Mouse (Mus musculus): Measurements from ENCODE around the gene Bach2. TPM values are rescaled to one million over a fixed set of nuclear protein-coding genes. Genes with fewer than 3 reads are reported as not detected.

Gene Bach2
- polyA plus RNA-seq, 1 experiment from 2014 or later = 29.9 TPM

GRCm38 (mm10) chr4:32235920-32236705 is 2.5 kb upstream of the Bach2 start:
- Histone ChIP-seq H3K27me3 (ENCODE audit: control insufficient read depth, insufficient read depth, low read length) (no peaks in the 10 kb centered on the region), H3K4me3 (ENCODE audit: low read depth, low read length) (no peak overlapping the region), H3K9ac (ENCODE audit: low read length) (no peak overlapping the region), H3K27ac (ENCODE audit: low read depth, low read length) (no peak overlapping the region), H3K4me2 (ENCODE audit: low read depth) (no peak overlapping the region), H3K9me3 (ENCODE audit: control insufficient read depth, low read length) (no peaks in the 10 kb centered on the region), H3K4me1 (ENCODE audit: control insufficient read depth, insufficient read depth, low read length) (peaks cover 10% of the 10 kb centered on the region), H3K36me3 (ENCODE audit: control insufficient read depth, insufficient read depth, low read length) (no peaks in the 10 kb centered on the region)
- DNase-seq (ENCODE audit: low spot score) (no peak), ATAC-seq (ENCODE audit: insufficient read depth, low FRiP score, low TSS enrichment) (no peak)
- WGBS = 48% methylated on average over 16 of the region's 16 CpGs

- Histone ChIP-seq H3K4me1 (ENCODE audit: control insufficient read depth, insufficient read depth, low read length) (peaks cover 26% of the 10 kb centered on the region), H3K9me3 (ENCODE audit: control insufficient read depth, low read length) (no peaks in the 10 kb centered on the region), H3K27me3 (ENCODE audit: control insufficient read depth, insufficient read depth, low read length) (no peaks in the 10 kb centered on the region), H3K4me2 (ENCODE audit: low read depth) (peak overlapping the region; percentile 84), H3K36me3 (ENCODE audit: control insufficient read depth, insufficient read depth, low read length) (no peaks in the 10 kb centered on the region), H3K4me3 (ENCODE audit: low read depth, low read length) (peak overlapping the region; percentile 94), H3K9ac (ENCODE audit: low read length) (peak overlapping the region; percentile 98), H3K27ac (ENCODE audit: low read depth, low read length) (peak overlapping the region; percentile 100)
- WGBS = under 1% methylated on average over 63 of the region's 100 CpGs
- DNase-seq (ENCODE audit: low spot score) = peak; percentile 85
- ATAC-seq (ENCODE audit: insufficient read depth, low FRiP score, low TSS enrichment) = peak; percentile 70
Measured at GRCm38 (mm10) chr4:32238921-32239748, 531 bp downstream of the Bach2 start.

DNA sequence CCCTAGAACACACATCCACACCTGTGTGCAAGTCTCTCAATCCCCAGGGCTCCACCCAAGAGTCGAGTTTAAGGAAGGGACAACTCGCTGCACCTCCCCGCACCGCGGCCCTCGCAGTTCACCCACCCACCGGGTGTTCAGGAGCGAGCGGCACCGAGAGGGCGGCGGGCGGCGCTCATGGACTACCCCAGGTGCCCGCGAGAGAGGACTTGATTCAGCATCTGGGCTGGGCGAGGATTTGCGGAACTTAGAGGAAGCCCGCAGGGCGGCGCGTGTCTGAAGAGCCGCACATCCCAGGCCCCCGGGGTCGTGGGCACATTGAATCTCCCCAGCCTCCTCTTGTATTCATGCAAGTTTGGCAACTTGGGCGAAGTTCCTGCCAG is 1.1 kb downstream of the Bach2 start:
- H3K4me2 ChIP-seq (ENCODE audit: low read depth) = peak overlapping the region; percentile 84
- peaks cover 26% of the 10 kb centered on the region for H3K4me1 ChIP-seq (ENCODE audit: control insufficient read depth, insufficient read depth, low read length)
- no peaks in the 10 kb centered on the region for H3K27me3 ChIP-seq (ENCODE audit: control insufficient read depth, insufficient read depth, low read length)
- H3K9ac ChIP-seq (ENCODE audit: low read length) = peak overlapping the region; percentile 98
- H3K27ac ChIP-seq (ENCODE audit: low read depth, low read length) = peak overlapping the region; percentile 100
- H3K36me3 ChIP-seq (ENCODE audit: control insufficient read depth, insufficient read depth, low read length) = no peaks in the 10 kb centered on the region
- WGBS = 2% methylated on average over 24 of the region's 26 CpGs
- no peaks in the 10 kb centered on the region for H3K9me3 ChIP-seq (ENCODE audit: control insufficient read depth, low read length)
- ATAC-seq (ENCODE audit: insufficient read depth, low FRiP score, low TSS enrichment) = peak; percentile 25
- peak overlapping the region; percentile 94 for H3K4me3 ChIP-seq (ENCODE audit: low read depth, low read length)
- DNase-seq (ENCODE audit: low spot score) = peak; percentile 77

DNA sequence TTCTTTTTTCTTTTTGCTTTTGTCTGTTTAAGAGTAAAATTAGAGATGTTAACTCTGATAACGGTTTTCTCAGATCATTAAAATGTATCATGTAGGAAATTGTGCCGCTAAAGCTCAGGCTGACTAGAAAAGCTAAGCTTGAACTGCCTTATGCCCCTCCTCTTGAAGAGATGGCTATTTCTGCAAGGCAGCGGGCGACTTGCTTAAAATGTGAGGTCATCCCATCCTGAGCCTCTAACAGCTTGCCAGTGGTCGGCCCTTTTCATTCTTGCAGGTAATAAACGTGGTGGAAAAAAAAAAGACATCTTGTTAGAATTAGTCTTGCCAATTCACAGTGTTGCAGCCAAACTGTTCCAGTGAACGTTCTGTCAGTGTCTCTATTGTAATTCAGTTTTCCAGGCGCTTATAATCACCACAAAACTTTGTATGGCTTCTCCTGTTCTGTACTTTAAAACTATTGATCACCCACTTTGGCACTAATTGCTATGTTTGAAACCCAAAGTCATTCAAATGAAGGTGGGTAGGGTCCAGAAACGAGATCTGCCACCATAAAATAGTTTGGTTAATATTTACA is 1.9 kb downstream of the Bach2 start:
- Histone ChIP-seq H3K9ac (ENCODE audit: low read length) (peak overlapping the region; percentile 98), H3K4me3 (ENCODE audit: low read depth, low read length) (peak overlapping the region; percentile 94), H3K9me3 (ENCODE audit: control insufficient read depth, low read length) (no peaks in the 10 kb centered on the region), H3K27ac (ENCODE audit: low read depth, low read length) (peak overlapping the region; percentile 100), H3K4me2 (ENCODE audit: low read depth) (peak overlapping the region; percentile 84), H3K36me3 (ENCODE audit: control insufficient read depth, insufficient read depth, low read length) (no peaks in the 10 kb centered on the region), H3K4me1 (ENCODE audit: control insufficient read depth, insufficient read depth, low read length) (peaks cover 26% of the 10 kb centered on the region), H3K27me3 (ENCODE audit: control insufficient read depth, insufficient read depth, low read length) (no peaks in the 10 kb centered on the region)
- ATAC-seq (ENCODE audit: insufficient read depth, low FRiP score, low TSS enrichment) (no peak), DNase-seq (ENCODE audit: low spot score) (no peak)
- 6% methylated on average over 9 of the region's 9 CpGs for WGBS

DNA sequence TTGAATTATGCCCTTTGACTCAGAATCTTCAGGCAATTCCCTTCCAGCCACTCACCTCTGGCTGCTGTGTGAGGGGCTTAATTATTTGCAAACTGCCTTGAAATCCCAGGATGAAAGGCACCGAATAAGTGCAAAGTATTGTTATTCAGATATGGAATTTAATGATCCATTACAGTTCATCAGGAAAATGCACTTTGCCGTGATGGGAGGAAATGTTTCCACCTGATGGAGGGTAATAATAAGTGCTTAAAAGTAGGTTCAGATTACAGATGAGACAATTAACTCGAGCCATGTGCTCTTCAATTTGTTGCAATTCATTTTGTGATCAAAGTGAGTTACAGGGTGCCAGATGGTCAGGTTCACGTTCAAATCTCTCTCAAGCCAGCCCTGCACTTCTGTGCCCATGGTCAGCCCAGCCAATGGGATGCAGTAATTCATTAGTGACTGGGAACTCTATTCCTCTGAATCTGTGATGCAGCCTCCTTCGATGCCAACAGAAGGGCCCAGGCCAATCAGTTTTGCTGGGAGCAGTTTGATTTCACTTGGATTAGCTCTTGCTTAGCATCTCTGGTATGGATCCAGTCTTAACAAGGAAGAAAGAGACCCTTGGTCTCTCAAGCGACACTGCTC is 2.9 kb downstream of the Bach2 start:
- 18% methylated on average over 6 of the region's 6 CpGs for WGBS
- peak overlapping the region; percentile 54 for H3K27ac ChIP-seq (ENCODE audit: low read depth, low read length)
- no peaks in the 10 kb centered on the region for H3K36me3 ChIP-seq (ENCODE audit: control insufficient read depth, insufficient read depth, low read length)
- peak overlapping the region; percentile 84 for H3K4me2 ChIP-seq (ENCODE audit: low read depth)
- H3K4me1 ChIP-seq (ENCODE audit: control insufficient read depth, insufficient read depth, low read length) = peaks cover 26% of the 10 kb centered on the region
- peak overlapping the region; percentile 94 for H3K4me3 ChIP-seq (ENCODE audit: low read depth, low read length)
- H3K27me3 ChIP-seq (ENCODE audit: control insufficient read depth, insufficient read depth, low read length) = no peaks in the 10 kb centered on the region
- peak; percentile 24 for DNase-seq (ENCODE audit: low spot score)
- no peaks in the 10 kb centered on the region for H3K9me3 ChIP-seq (ENCODE audit: control insufficient read depth, low read length)
- H3K9ac ChIP-seq (ENCODE audit: low read length) = peak overlapping the region; percentile 36
- no peak for ATAC-seq (ENCODE audit: insufficient read depth, low FRiP score, low TSS enrichment)

DNA sequence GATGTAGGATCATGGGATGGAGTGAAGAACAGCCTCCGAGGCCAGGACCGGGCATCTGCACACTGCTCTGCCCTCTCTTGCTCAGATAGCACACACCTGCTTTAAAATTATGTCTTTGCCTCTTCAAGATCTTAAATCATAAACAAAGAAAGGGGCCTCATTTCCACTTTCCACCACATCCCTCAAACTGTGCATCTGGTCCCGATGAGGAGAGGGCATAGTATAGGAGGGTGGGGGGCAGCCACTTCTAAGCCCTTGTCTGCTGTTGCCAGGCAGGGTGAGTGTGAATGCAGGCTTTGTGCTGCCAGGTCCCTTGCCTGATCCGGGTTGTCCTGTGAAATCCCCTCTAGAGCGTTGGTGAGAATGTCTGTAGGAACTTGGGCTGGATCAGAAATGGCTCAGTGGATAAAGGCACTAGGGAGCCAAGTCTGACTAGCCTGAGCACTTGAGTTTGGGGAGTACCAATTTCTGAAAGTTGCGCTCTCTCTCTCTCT is 3.6 kb downstream of the Bach2 start:
- no peaks in the 10 kb centered on the region for H3K9me3 ChIP-seq (ENCODE audit: control insufficient read depth, low read length)
- H3K4me3 ChIP-seq (ENCODE audit: low read depth, low read length) = peak overlapping the region; percentile 3; the same call in 1 of the 2 replicates
- no peaks in the 10 kb centered on the region for H3K36me3 ChIP-seq (ENCODE audit: control insufficient read depth, insufficient read depth, low read length)
- H3K4me1 ChIP-seq (ENCODE audit: control insufficient read depth, insufficient read depth, low read length) = peaks cover 32% of the 10 kb centered on the region
- WGBS = 41% methylated on average over 6 of the region's 6 CpGs
- peak overlapping the region; percentile 84 for H3K4me2 ChIP-seq (ENCODE audit: low read depth)
- no peak for DNase-seq (ENCODE audit: low spot score)
- H3K27me3 ChIP-seq (ENCODE audit: control insufficient read depth, insufficient read depth, low read length) = no peaks in the 10 kb centered on the region
- ATAC-seq (ENCODE audit: insufficient read depth, low FRiP score, low TSS enrichment) = no peak
- H3K9ac ChIP-seq (ENCODE audit: low read length) = peak overlapping the region; percentile 5; the same call in 1 of the 2 replicates
- peak overlapping the region; percentile 53 for H3K27ac ChIP-seq (ENCODE audit: low read depth, low read length)

DNA sequence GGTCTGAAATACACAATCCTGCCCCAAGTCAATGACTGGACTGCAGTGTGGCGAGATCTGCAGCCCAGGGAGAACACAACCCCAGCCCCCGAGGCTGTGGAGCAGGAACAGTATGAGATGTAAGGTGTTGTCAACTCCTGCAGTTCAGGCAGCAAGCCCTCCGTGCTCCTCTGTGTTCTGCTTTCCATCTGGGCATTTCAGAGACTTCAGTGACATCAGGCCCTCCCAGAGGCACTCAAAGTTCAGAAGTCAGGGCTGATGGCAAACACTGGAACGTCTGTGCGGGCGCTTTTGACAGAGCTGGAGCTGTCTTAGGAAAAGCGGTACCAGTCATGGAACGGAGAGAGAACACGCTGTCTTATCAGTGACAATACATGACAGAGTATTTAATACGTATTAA is 4.9 kb downstream of the Bach2 start:
- no peak for ATAC-seq (ENCODE audit: insufficient read depth, low FRiP score, low TSS enrichment)

DNA sequence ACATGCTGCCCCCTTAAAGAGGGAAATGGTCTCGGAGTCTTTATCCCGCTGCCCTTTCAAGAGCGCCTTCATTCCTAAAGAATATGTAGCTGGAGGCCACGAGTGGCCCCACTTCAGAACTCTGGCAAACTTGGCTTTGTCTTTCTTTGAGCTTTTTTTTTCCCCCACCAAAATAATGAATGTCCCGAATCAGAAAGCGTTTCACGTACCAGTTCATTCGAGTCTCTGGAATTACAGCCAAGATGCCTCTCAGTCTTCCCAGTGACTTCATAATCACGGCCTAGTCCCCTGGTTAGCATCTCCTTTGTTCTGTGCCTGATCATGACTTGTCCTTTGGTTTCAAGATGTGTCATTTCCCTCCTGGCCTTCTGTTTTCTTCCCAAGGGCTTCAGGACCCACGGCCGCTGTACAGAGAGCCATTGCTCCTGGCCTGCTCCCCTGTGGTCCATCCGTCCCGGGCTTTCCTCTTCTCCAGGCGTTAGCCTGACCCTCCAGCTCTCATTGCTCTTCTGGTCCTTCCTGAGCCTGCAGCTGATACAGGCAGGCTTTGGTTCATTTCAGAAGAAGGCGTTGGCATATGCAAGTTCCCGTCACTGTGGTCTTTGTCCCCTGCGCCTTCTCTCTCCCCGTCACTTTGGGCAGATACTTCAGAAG is 5.6 kb downstream of the Bach2 start:
- no peak overlapping the region for H3K4me2 ChIP-seq (ENCODE audit: low read depth)
- H3K9ac ChIP-seq (ENCODE audit: low read length) = no peak overlapping the region
- peak; percentile 33 for DNase-seq (ENCODE audit: low spot score)
- 53% methylated on average over 18 of the region's 18 CpGs for WGBS
- H3K27ac ChIP-seq (ENCODE audit: low read depth, low read length) = 0 out of 2 replicates have a peak overlapping the region, but pooled peaks have one; percentile 3
- no peak overlapping the region for H3K4me3 ChIP-seq (ENCODE audit: low read depth, low read length)
- H3K9me3 ChIP-seq (ENCODE audit: control insufficient read depth, low read length) = no peaks in the 10 kb centered on the region
- no peaks in the 10 kb centered on the region for H3K27me3 ChIP-seq (ENCODE audit: control insufficient read depth, insufficient read depth, low read length)
- no peak for ATAC-seq (ENCODE audit: insufficient read depth, low FRiP score, low TSS enrichment)
- no peaks in the 10 kb centered on the region for H3K36me3 ChIP-seq (ENCODE audit: control insufficient read depth, insufficient read depth, low read length)
- peaks cover 40% of the 10 kb centered on the region for H3K4me1 ChIP-seq (ENCODE audit: control insufficient read depth, insufficient read depth, low read length)

More for the DNA sequence above, 4.9 kb downstream of the Bach2 start:
- DNase-seq (ENCODE audit: low spot score) = peak; percentile 46
- H3K27me3 ChIP-seq (ENCODE audit: control insufficient read depth, insufficient read depth, low read length) = no peaks in the 10 kb centered on the region
- no peaks in the 10 kb centered on the region for H3K9me3 ChIP-seq (ENCODE audit: control insufficient read depth, low read length)
- no peaks in the 10 kb centered on the region for H3K36me3 ChIP-seq (ENCODE audit: control insufficient read depth, insufficient read depth, low read length)
- H3K27ac ChIP-seq (ENCODE audit: low read depth, low read length) = peak overlapping the region; percentile 64; the same call in 1 of the 2 replicates
- 0 out of 2 replicates have a peak overlapping the region, but pooled peaks have one; percentile 7 for H3K4me2 ChIP-seq (ENCODE audit: low read depth)
- H3K4me3 ChIP-seq (ENCODE audit: low read depth, low read length) = no peak overlapping the region
- peaks cover 34% of the 10 kb centered on the region for H3K4me1 ChIP-seq (ENCODE audit: control insufficient read depth, insufficient read depth, low read length)
- 47% methylated on average over 10 of the region's 10 CpGs for WGBS
- peak overlapping the region; percentile 32 for H3K9ac ChIP-seq (ENCODE audit: low read length)

All from neural tube, embryonic 11.5 days (tissue).